Mouse (Mus musculus): ENCODE results near the gene Iqcj.

GRCm38 (mm10) chr3:67930424-67931133, 38.6 kb downstream of the Iqcj start:
- TF ChIP-seq GATA1 (IDR thresholded peaks at IDR 0.05; ENCODE audit: borderline replicate concordance, low read length), result no peak
- no peak for TF ChIP-seq FLI1 (IDR thresholded peaks at IDR 0.05; ENCODE audit: low read length)

All from megakaryocyte, embryonic 14.5 days (primary cell).